Mouse (Mus musculus) liver, embryonic 14.5 days (tissue): ENCODE results near the gene Frmd8.
A peak's percentile ranks its signal among the peaks of the same experiment; 100 is the strongest.

Experiments
- CTCF ChIP-seq: IDR thresholded peaks from 2 replicates; pipeline ENCODE4 v1.5.1; 2016; ENCODE audit warnings: antibody characterized with exemption, low read depth, control low read depth
- EP300 ChIP-seq: IDR thresholded peaks from 2 replicates; pipeline ENCODE4 v1.6.1; 2016; ENCODE audit warnings: antibody characterized with exemption, low read depth

DNA sequence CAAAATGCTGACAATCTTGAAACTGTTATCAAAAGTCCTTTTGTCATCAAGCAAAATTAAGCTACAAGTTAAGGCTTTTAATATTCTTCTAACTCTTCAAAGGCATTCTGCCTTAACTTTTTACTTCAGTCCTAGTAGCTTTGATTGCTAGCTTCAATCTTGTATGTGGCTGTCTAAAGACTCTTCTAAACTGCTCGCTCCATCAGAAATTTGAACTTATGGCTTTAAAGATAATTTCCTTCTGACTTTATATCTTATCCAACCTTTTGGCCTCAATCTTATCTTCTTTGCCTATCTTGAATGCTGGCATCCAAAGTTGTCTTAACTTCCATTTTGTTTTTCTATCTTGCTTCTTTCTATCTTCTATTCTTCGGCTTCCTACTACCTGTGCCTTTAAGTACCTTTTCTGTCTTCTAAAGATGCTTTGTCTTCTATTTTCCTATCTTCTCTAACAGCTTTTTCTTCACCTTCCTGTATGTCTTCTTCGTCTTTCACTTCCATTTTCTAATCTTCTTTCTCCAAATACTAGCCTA, 73.6 kb downstream of the Frmd8 start:
- TF ChIP-seq CTCF (no peak), EP300 (peak; percentile 26; the same call in 1 of the 2 replicates)
